Mouse (Mus musculus) cerebellum, adult 2 months (tissue): ENCODE measurements at regions not wholly inside any gene's neighbourhood (a gene's known extent, or its start where the extent isn't known, plus 50 kb on each side); places are given as distances from the start of the nearest gene placed in this dataset.
"Not testable (repeated sequence)": the region's sequence is repeated elsewhere in the genome, so short reads cannot be mapped to it uniquely, and the experiment has no call there.

Experiments used
- DNase-seq, 2 experiments: peaks; one replicate each; pipeline ENCODE4 v3.0.0; 2021
- H3K27ac ChIP-seq: fragments of 200-500 bp; 2 replicates; pipeline ENCODE4 v1.5.1; 2012; ENCODE audit warnings: low read length, control low read depth, inconsistent platforms; ENCODE audit not compliant: insufficient read depth
- H3K27me3 ChIP-seq: fragments of 200-500 bp; 2 replicates; pipeline ENCODE4 v1.6.1; 2012; ENCODE audit warnings: inconsistent platforms, mild to moderate bottlenecking, low read length, moderate library complexity; ENCODE audit not compliant: control insufficient read depth, insufficient read depth
- H3K4me1 ChIP-seq: fragments of 200-500 bp; 2 replicates; pipeline ENCODE4 v1.6.1; 2011; ENCODE audit warnings: low read length; ENCODE audit not compliant: control insufficient read depth, insufficient read depth
- H3K4me3 ChIP-seq: fragments of 200-500 bp; replicated peaks from 2 replicates; pipeline ENCODE3; 2011; ENCODE audit warnings: mild to moderate bottlenecking, low read depth, low read length, control low read depth; ENCODE audit not compliant: insufficient read depth
- CTCF ChIP-seq: fragments of 200-500 bp; IDR thresholded peaks from 2 replicates; pipeline ENCODE4 v1.5.1; 2011; ENCODE audit warnings: low read depth, mild to moderate bottlenecking, control low read depth, low read length, moderate library complexity, borderline replicate concordance; ENCODE audit not compliant: insufficient read depth
- POLR2A ChIP-seq: fragments of 200-500 bp; IDR thresholded peaks from 2 replicates; pipeline ENCODE4 v1.6.1; 2011; ENCODE audit warnings: low read length, control low read depth, borderline replicate concordance; ENCODE audit not compliant: insufficient read depth
- WGBS: fragments of 180-500 bp; shearing (Covaris S2); methylation state at CpG from one replicate; pipeline ENCODE4 v1.1.7; 2018; 5-methylcytosine and 5-hydroxymethylcytosine counted together

DNA sequence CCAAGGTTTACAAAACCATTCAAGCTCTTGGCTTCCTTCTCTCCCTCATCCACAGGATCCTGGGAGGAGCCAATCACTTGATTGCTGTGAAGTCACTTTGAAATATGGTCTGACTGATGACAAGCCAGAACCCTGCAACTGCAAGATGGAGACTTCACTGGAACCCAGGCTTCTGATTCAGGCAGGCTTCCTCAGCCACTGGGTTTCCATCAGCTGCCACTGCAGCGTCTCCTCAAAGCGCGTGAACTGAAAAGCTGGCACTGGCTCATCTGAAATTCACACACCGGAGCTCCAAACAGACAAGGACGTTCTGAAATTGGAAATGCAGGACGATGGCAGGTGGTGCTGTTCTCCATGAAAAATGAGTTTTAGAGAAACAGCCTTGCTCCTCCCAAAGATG lies 280.1 kb upstream of the AI593442 start:
- Histone ChIP-seq H3K4me1 (peaks cover 4% of the 10 kb centered on the region), H3K4me3 (no peak overlapping the region), H3K27me3 (no peaks in the 10 kb centered on the region; the same call in 1 of the 2 replicates), H3K27ac (no peak overlapping the region)
- peak; percentile 63 to 77 for DNase-seq
- peak; percentile 20; the same call in 1 of the 2 replicates for TF ChIP-seq CTCF
- TF ChIP-seq POLR2A = no peak
- WGBS = 10% methylated on average over 6 of the region's 6 CpGs

DNA sequence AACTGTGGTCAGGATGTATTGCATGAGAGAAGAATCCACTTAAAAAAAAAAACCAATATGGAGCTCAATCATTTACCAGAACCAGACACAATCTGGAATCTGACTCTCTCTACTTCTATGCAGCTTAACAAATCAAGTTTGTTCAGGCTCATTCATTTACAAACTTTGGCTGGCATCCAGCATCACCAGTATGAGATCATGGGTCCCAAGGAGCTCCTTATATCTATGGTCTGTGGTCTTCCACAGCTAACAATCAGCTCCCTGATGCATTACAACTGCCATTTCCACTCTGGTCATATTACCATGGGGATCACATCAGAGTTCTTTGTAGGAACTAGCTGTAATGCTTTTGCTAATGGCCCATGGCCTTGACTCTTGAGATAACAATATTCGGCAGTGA lies 277.7 kb upstream of the AI593442 start:
- no peak for DNase-seq
- Histone ChIP-seq H3K27ac (no peak overlapping the region), H3K4me1 (peaks cover 4% of the 10 kb centered on the region), H3K27me3 (no peaks in the 10 kb centered on the region; the same call in 1 of the 2 replicates), H3K4me3 (no peak overlapping the region)
- WGBS = 81% methylated on average over 1 of the region's 1 CpGs
- TF ChIP-seq POLR2A (no peak), CTCF (no peak)

DNA sequence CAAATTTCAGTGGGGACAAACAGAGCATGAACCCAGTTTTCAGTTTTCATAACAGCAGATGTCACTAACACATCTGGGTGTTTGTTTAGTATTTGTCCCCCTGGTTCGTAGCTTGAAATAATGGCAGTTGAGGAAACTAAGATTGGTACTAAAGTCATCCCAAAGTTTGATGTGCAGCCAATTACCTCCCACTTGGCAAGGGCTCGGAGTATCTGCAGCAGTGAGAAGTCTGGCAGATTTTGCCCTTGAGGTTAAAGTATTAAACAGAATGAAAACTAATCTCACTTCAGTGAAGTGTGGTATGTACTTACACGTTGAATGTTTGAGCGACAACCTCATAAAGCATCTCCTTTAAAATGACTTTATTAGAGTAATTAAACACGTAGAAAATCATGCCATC lies 264.5 kb upstream of the AI593442 start:
- TF ChIP-seq POLR2A (no peak), CTCF (no peak)
- Histone ChIP-seq H3K27me3 (no peaks in the 10 kb centered on the region), H3K27ac (no peak overlapping the region), H3K4me3 (no peak overlapping the region), H3K4me1 (no peaks in the 10 kb centered on the region; the same call in 1 of the 2 replicates)
- 43% methylated on average over 5 of the region's 5 CpGs for WGBS
- DNase-seq = no peak

DNA sequence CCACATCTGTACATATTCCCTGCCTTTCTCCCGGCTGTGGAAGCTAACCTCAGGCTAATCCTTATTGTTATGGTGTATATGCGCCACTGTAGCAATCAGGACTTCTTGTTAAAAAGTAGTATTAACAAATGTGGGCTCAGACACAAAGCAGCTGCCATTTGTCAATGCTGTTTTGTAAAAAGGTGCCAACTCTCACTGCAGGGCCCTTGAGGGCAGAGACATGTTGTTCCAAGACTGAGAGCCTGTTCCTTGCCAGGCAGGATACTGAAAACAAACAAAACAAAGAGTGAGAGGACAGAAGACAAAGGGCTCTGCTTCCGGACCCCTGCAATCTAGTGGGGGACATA lies 262.0 kb upstream of the AI593442 start:
- Histone ChIP-seq H3K4me3 (no peak overlapping the region), H3K4me1 (no peaks in the 10 kb centered on the region; the same call in 1 of the 2 replicates), H3K27ac (no peak overlapping the region), H3K27me3 (no peaks in the 10 kb centered on the region)
- TF ChIP-seq CTCF (no peak), POLR2A (no peak)
- WGBS = 74% methylated on average over 3 of the region's 3 CpGs
- peak in 1 of 2 experiments; percentile 15 for DNase-seq

DNA sequence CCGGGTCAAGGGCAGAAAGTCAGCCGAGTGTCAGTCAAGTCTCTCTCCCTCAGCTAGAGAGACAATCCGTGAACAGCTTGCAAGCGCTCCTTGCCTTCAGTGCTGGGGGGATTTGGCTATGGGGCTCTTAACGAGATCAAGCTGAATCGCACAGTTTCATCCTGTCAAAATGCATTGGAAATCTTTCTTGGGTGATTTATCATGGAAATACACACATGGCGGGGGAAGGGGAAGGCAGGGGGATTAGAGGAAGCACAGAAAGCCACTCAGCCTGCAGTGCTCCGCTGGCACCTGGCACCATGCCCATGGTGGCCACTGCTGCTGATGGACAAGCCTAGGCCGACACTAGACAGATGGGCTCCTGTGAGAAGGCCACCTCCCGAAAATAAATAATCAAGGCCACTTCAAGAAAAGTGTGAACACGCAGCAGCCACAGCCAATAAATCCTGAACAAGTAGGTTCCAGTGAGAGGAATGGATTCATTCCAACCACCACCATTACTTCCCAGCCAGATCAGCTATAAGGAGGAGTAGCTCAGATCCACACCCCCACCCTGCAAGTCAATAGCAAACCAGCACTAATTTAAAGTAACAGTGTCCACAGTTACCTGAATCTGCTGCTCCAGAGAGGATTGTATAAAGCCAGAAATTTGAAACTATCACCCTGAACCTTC lies 261.5 kb upstream of the AI593442 start:
- TF ChIP-seq POLR2A = no peak
- no peak for TF ChIP-seq CTCF
- H3K4me3 ChIP-seq = no peak overlapping the region
- H3K27ac ChIP-seq = no peak overlapping the region

GRCm38 (mm10) chr9:52935082-52935481 lies 255.5 kb upstream of the AI593442 start:
- TF ChIP-seq POLR2A = no peak
- no peak for TF ChIP-seq CTCF

More for the DNA sequence above, 261.5 kb upstream of the AI593442 start:
- no peaks in the 10 kb centered on the region; the same call in 1 of the 2 replicates for H3K4me1 ChIP-seq
- DNase-seq = peak; percentile 48 to 49
- WGBS = 14% methylated on average over 11 of the region's 11 CpGs
- H3K27me3 ChIP-seq = no peaks in the 10 kb centered on the region

GRCm38 (mm10) chr9:52917516-52917915 lies 237.9 kb upstream of the AI593442 start:
- Histone ChIP-seq H3K4me1 (no peaks in the 10 kb centered on the region), H3K27ac (no peak overlapping the region), H3K4me3 (no peak overlapping the region), H3K27me3 (no peaks in the 10 kb centered on the region)
- no peak for DNase-seq
- TF ChIP-seq POLR2A (no peak), CTCF (no peak)
- 79% methylated on average over 4 of the region's 4 CpGs for WGBS

More at GRCm38 (mm10) chr9:52935082-52935481, 255.5 kb upstream of the AI593442 start:
- H3K4me1 ChIP-seq = no peaks in the 10 kb centered on the region
- H3K27me3 ChIP-seq = no peaks in the 10 kb centered on the region
- no peak overlapping the region for H3K4me3 ChIP-seq
- H3K27ac ChIP-seq = no peak overlapping the region
- WGBS = 71% methylated on average over 6 of the region's 6 CpGs
- no peak for DNase-seq

- not testable (repeated sequence) for H3K4me3 ChIP-seq, H3K27ac ChIP-seq, H3K27me3 ChIP-seq, H3K4me1 ChIP-seq, DNase-seq
- no CpG with 5 or more reads among the region's 2 CpGs for WGBS
Observed at GRCm38 (mm10) chr9:52888653-52889052, 209.1 kb upstream of the AI593442 start.

GRCm38 (mm10) chr9:52887997-52888396 lies 208.4 kb upstream of the AI593442 start:
- H3K27me3 ChIP-seq, H3K4me3 ChIP-seq, DNase-seq, H3K27ac ChIP-seq, H3K4me1 ChIP-seq: not testable (repeated sequence)
- WGBS = no CpG with 5 or more reads among the region's 3 CpGs
